Mouse (Mus musculus) hindbrain, embryonic 11.5 days (tissue): ENCODE measurements at regions not wholly inside any gene's neighbourhood (a gene's known extent, or its start where the extent isn't known, plus 50 kb on each side); places are given as distances from the start of the nearest gene placed in this dataset.

Experiments
- ATAC-seq: fragments of 200-750 bp; cut with Nextera tagmentation; 2 replicates; pipeline ENCODE4 v1.8.0; 2017; ENCODE audit warnings: mild to moderate bottlenecking, moderate TSS enrichment, moderate library complexity; ENCODE audit not compliant: low FRiP score
- DNase-seq: peaks from one replicate; pipeline ENCODE4 v3.0.0-alpha.2; 2015; ENCODE audit warnings: low spot score
- H3K27ac ChIP-seq: fragments of 300-500 bp; sonication (generic); 2 replicates; pipeline ENCODE4 v1.5.1; 2014; ENCODE audit warnings: mild to moderate bottlenecking, low read depth, low read length
- H3K27me3 ChIP-seq: fragments of 300-500 bp; sonication (generic); 2 replicates; pipeline ENCODE4 v1.6.1; 2014; ENCODE audit warnings: mild to moderate bottlenecking, low read length, moderate library complexity, mixed read lengths; ENCODE audit not compliant: control insufficient read depth, insufficient read depth
- H3K36me3 ChIP-seq: fragments of 300-500 bp; sonication (generic); 2 replicates; pipeline ENCODE4 v1.6.1; 2014; ENCODE audit warnings: mild to moderate bottlenecking, low read length, moderate library complexity, mixed read lengths; ENCODE audit not compliant: control insufficient read depth, insufficient read depth
- H3K4me1 ChIP-seq: fragments of 300-500 bp; sonication (generic); replicated peaks from 2 replicates; pipeline ENCODE4 v1.6.1; 2014; ENCODE audit warnings: low read length, mixed read lengths; ENCODE audit not compliant: control insufficient read depth, insufficient read depth
- H3K4me2 ChIP-seq: fragments of 300-500 bp; sonication (generic); replicated peaks from 2 replicates; pipeline ENCODE4 v1.6.1; 2014; ENCODE audit warnings: mild to moderate bottlenecking, low read depth, low read length
- H3K4me3 ChIP-seq: fragments of 300-500 bp; sonication (generic); 2 replicates; pipeline ENCODE4 v1.5.1; 2014; ENCODE audit warnings: low read depth, low read length
- H3K9ac ChIP-seq: fragments of 300-500 bp; sonication (generic); 2 replicates; pipeline ENCODE4 v1.6.1; 2014; ENCODE audit warnings: low read depth, low read length
- H3K9me3 ChIP-seq: fragments of 300-500 bp; sonication (generic); 2 replicates; pipeline ENCODE4 v1.6.1; 2016; ENCODE audit warnings: low read length; ENCODE audit not compliant: control insufficient read depth
- WGBS: fragments of 180-500 bp; shearing (Covaris S2); extraction: QIAGEN DNeasy Blood & Tissue Kit; methylation state at CpG from one replicate; pipeline ENCODE4 v1.1.7; 2014; 5-methylcytosine and 5-hydroxymethylcytosine counted together

DNA sequence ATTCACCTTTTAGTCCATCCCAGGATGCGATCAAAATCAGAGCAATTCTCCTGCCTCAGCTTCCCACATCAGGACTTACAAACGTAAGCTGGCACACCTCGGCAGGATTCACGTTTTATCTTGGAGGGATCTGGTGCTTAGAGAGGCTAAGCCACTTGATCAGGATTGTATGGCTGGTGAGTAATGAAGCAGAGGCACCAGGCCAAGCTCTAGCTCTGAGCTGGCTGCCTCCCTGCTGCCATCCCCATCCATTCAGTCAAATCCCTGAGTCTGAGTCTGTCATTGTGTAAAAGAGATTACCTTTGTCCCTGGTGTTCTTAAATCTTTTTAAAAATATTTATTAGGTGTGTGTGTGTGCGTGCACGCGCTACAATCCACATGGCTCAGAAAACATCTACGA lies 252.6 kb upstream of the B3gat1 start:
- whole genome bisulfite sequencing, result 89% methylated on average over 8 of the region's 8 CpGs

DNA sequence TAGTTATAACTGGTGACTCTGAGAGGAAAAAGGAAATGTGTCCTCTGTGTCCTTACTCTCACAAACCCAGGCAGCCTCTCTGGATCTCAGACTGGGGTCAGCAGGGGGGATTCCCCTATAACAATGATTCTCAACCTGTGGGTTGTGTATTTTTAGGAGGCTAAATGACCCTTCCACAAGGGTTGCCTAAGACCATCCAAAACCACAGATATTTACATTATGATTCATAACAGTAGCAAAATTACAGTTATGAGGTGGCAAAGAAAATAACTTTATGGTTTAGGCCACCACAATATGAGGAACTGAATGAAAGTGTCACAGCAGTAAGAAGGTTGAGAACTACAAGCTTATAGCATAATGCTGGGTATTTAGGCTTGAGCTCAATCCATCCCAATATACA lies 251.6 kb upstream of the B3gat1 start:
- Histone ChIP-seq H3K27ac (no peak overlapping the region), H3K4me3 (no peak overlapping the region), H3K36me3 (no peaks in the 10 kb centered on the region), H3K4me1 (no peaks in the 10 kb centered on the region), H3K4me2 (no peak overlapping the region), H3K9me3 (no peaks in the 10 kb centered on the region), H3K27me3 (no peaks in the 10 kb centered on the region), H3K9ac (no peak overlapping the region)
- ATAC-seq, result no peak
- DNase-seq, result no peak

More for the DNA sequence above, 252.6 kb upstream of the B3gat1 start:
- ATAC-seq, result no peak
- H3K36me3 ChIP-seq, result no peaks in the 10 kb centered on the region
- no peak overlapping the region for H3K4me2 ChIP-seq
- no peak overlapping the region for H3K9ac ChIP-seq
- no peak for DNase-seq
- no peaks in the 10 kb centered on the region for H3K9me3 ChIP-seq
- no peaks in the 10 kb centered on the region for H3K27me3 ChIP-seq
- no peaks in the 10 kb centered on the region for H3K4me1 ChIP-seq
- no peak overlapping the region for H3K27ac ChIP-seq
- H3K4me3 ChIP-seq, result no peak overlapping the region

DNA sequence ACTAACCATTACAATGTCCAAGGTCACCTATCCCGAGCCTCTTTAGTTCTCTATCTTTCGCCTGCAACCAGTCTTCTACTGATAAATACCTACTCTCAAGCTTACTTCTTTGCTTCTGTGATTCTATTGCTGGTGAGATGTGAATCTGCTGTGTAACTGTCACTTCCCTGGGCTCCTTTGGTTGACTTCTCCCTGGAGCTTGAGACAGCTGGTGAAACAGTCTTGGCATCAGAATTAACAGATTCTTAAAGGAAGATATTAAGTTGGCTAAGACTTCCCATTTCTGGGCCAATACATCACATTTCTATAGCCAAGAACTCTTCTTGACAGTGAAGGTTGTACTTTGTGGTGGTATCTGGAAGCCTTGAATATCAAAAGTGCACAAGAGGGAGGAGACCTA lies 239.8 kb upstream of the B3gat1 start:
- Histone ChIP-seq H3K27me3 (no peaks in the 10 kb centered on the region), H3K36me3 (no peaks in the 10 kb centered on the region), H3K4me3 (no peak overlapping the region), H3K9me3 (no peaks in the 10 kb centered on the region), H3K4me2 (no peak overlapping the region), H3K4me1 (no peaks in the 10 kb centered on the region), H3K9ac (no peak overlapping the region), H3K27ac (no peak overlapping the region)
- 93% methylated on average over 2 of the region's 2 CpGs for WGBS
- no peak for DNase-seq
- ATAC-seq, result no peak

GRCm38 (mm10) chr9:26502027-26502426 lies 231.5 kb upstream of the B3gat1 start:
- H3K27ac ChIP-seq, result no peak overlapping the region
- 66% methylated on average over 1 of the region's 1 CpGs for WGBS
- ATAC-seq, result no peak

DNA sequence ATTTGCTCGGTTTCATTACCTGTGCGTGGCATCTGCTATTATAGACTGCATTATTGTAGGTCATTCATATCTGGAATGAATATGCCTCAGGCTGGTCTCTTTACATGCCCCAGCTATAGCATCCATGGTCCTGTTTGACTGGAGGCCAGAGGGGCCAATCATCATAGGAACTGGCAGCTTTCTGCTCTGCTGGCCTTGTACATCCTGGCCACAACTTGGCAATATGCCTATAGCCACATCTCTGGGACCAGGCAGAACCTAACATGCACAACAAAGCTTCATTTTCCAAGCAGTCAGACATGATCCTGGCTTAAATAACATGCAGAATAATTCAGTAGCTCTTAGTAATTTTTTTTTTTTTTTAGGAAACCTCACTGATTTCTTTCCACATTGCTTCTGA lies 227.6 kb upstream of the B3gat1 start:
- Histone ChIP-seq H3K4me3 (no peak overlapping the region), H3K27ac (no peak overlapping the region), H3K9ac (no peak overlapping the region), H3K4me1 (no peaks in the 10 kb centered on the region), H3K27me3 (no peaks in the 10 kb centered on the region), H3K9me3 (no peaks in the 10 kb centered on the region), H3K36me3 (no peaks in the 10 kb centered on the region), H3K4me2 (no peak overlapping the region)
- ATAC-seq, result no peak
- no peak for DNase-seq
- 89% methylated on average over 2 of the region's 2 CpGs for WGBS

More at GRCm38 (mm10) chr9:26502027-26502426, 231.5 kb upstream of the B3gat1 start:
- H3K4me2 ChIP-seq, result no peak overlapping the region
- H3K36me3 ChIP-seq, result no peaks in the 10 kb centered on the region
- H3K27me3 ChIP-seq, result no peaks in the 10 kb centered on the region
- no peak overlapping the region for H3K4me3 ChIP-seq
- no peaks in the 10 kb centered on the region for H3K4me1 ChIP-seq
- no peak for DNase-seq
- H3K9ac ChIP-seq, result no peak overlapping the region
- no peaks in the 10 kb centered on the region for H3K9me3 ChIP-seq

GRCm38 (mm10) chr9:26518651-26519050 lies 214.9 kb upstream of the B3gat1 start:
- Histone ChIP-seq H3K4me2 (no peak overlapping the region), H3K4me1 (no peaks in the 10 kb centered on the region), H3K27me3 (no peaks in the 10 kb centered on the region), H3K9ac (no peak overlapping the region), H3K4me3 (no peak overlapping the region), H3K36me3 (no peaks in the 10 kb centered on the region), H3K9me3 (no peaks in the 10 kb centered on the region), H3K27ac (no peak overlapping the region)
- 34% methylated on average over 2 of the region's 2 CpGs for WGBS
- ATAC-seq, result no peak
- DNase-seq, result no peak

GRCm38 (mm10) chr9:26519581-26520501 lies 213.7 kb upstream of the B3gat1 start:
- Histone ChIP-seq H3K9me3 (no peaks in the 10 kb centered on the region), H3K27me3 (no peaks in the 10 kb centered on the region), H3K4me3 (no peak overlapping the region), H3K4me2 (no peak overlapping the region), H3K36me3 (no peaks in the 10 kb centered on the region), H3K27ac (no peak overlapping the region), H3K9ac (no peak overlapping the region), H3K4me1 (no peaks in the 10 kb centered on the region)
- WGBS, result 51% methylated on average over 5 of the region's 5 CpGs
- no peak for ATAC-seq
- no peak for DNase-seq

DNA sequence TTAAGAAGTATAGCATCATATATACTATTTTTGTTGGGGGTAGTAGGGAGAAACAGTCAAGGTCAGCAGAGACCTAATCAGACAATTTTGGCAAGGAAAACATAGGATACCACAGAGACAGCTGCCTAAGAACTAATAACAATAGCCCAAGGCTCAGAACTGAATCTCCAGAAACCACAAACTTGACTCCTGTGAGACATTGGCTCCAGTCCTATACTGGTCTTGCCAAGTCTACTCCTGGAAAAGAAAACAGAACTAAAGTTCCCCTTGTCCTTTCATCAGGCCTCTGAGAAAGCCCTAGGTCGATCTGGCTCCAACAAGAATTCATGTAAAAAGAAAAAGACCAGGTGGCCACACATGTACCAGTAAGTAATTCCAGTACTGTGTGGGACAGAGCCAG lies 209.4 kb upstream of the B3gat1 start:
- H3K4me3 ChIP-seq, result no peak overlapping the region
- H3K4me1 ChIP-seq, result no peaks in the 10 kb centered on the region
- H3K27ac ChIP-seq, result no peak overlapping the region
- ATAC-seq, result no peak
- WGBS, result 52% methylated on average over 1 of the region's 1 CpGs
- H3K27me3 ChIP-seq, result no peaks in the 10 kb centered on the region
- H3K9me3 ChIP-seq, result no peaks in the 10 kb centered on the region
- no peaks in the 10 kb centered on the region for H3K36me3 ChIP-seq
- no peak overlapping the region for H3K9ac ChIP-seq
- no peak for DNase-seq
- no peak overlapping the region for H3K4me2 ChIP-seq

GRCm38 (mm10) chr9:26528761-26529160 lies 204.8 kb upstream of the B3gat1 start:
- ATAC-seq (no peak), DNase-seq (peak; percentile 23)
- H3K27me3 ChIP-seq, result no peaks in the 10 kb centered on the region
- no peak overlapping the region for H3K4me2 ChIP-seq
- no peaks in the 10 kb centered on the region for H3K9me3 ChIP-seq
- WGBS, result 10% methylated on average over 3 of the region's 3 CpGs
- H3K9ac ChIP-seq, result no peak overlapping the region
- H3K4me1 ChIP-seq, result no peaks in the 10 kb centered on the region
- H3K36me3 ChIP-seq, result no peaks in the 10 kb centered on the region
- no peak overlapping the region for H3K27ac ChIP-seq
- H3K4me3 ChIP-seq, result no peak overlapping the region
